Mouse (Mus musculus): ENCODE results near the gene Cidec. TPM values are rescaled to one million over a fixed set of nuclear protein-coding genes. Genes with fewer than 3 reads are reported as not detected.

The Cidec gene
- 10 to 100 TPM in 1 of 2 experiments, 1 to 10 TPM in 1; 3.7 to 14.3 TPM for total RNA-seq (2021)
- long read RNA-seq, experiment 1, transcript Cidec-201 (6 exons, 1,703 nt) = minor isoform, 8 of 26 reads
- long read RNA-seq, experiment 1, transcript Cidec-202 (6 exons, 1,720 nt) = major isoform, 15 of 26 reads
- long read RNA-seq, experiment 1, partial matches to known transcripts = 1 of 26 reads
- long read RNA-seq, experiment 1, other reads (novel, unspliced or antisense) = 2 of 26 reads
- long read RNA-seq, experiment 2, transcript Cidec-202 (6 exons, 1,720 nt) = major isoform, 6 of 11 reads
- long read RNA-seq, experiment 2, partial matches to known transcripts = 1 of 11 reads
- long read RNA-seq, experiment 2, other reads (novel, unspliced or antisense) = 2 of 11 reads

DNA sequence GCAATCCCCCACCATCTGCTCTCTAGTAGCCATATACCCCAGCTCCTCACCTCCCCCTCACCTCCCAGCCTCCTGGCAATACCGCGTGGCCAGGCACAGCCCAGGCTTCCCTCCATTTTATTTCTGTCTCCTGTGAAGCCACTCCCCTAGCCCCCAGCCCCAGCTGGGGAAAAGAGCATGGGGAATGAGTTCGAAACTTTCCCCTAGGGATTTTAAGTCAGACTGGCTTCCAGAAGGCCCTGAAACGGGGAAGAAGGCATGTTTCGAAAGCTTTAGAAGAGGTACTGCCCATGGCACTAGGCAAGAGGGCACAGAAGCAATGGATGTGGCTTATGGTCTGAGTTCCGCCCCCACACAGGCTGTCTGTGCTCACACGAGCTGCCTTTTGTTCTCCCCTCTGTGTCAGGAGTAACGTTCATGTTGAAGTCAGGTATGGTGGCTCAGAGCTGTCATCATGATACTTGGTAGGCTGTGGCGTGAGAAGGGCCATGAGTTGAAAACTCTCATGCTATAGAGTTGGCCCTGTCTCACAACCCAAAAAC lies at the start of gene Cidec:
Gene Cidec (minus strand): TSS at position 97 of the 542 bp plus-strand sequence.
- no peak for DNase-seq
- intact Hi-C loops (cut with DNase I) = no loop called here

DNA sequence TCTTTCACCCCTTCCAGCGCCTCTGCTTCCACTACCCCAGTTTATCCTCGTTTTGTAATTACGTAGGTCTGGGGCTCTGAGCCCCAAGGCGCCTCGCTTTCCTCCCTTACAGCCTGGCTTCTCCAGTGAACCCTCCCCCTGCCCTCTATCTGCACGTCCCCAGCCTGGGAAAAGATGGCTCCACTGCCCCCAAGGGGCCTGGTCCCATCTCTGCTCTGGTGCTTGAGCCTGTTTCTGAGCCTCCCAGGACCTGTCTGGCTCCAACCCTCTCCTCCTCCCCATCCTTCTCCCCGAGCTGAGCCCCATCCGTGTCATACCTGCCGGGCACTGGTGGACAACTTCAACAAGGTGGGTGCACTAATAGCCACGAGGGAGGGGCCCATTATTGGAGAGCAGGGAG lies 48.2 kb upstream of the Cidec start:
- intact Hi-C loops (cut with DNase I) = no loop called here
- DNase-seq = no peak

DNA sequence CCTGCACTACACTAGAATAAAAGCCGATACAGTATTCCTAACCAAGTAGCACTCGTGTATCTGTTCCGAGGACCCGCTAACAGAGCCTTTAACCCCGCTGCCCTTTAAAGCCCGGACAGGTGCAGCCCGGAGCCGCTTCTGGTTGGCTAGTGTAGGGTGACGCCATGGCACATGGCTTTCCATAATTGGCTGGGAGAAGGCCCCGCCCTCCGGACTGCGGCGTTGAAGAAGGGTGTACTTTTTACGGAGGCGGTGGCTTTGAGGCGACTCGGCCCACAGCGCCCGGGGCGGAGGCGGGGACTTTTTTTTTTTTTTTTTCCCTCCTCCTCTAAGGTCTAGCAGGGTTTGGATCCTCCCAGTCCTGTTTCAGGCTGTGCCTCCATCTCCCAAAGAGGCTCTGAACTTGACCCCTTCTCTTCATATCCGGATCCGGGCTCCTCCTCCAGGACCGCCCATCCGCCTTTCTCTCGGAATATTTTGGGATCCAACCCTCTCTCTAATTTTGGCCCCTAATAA lies 47.6 kb upstream of the Cidec start, which contains the start of gene Creld1:
Gene Creld1 (plus strand): TSS at position 198 of the 516 bp plus-strand sequence.
- DNase-seq = peak; percentile 82 to 94
- intact Hi-C loops (cut with DNase I) = no loop called here

DNA sequence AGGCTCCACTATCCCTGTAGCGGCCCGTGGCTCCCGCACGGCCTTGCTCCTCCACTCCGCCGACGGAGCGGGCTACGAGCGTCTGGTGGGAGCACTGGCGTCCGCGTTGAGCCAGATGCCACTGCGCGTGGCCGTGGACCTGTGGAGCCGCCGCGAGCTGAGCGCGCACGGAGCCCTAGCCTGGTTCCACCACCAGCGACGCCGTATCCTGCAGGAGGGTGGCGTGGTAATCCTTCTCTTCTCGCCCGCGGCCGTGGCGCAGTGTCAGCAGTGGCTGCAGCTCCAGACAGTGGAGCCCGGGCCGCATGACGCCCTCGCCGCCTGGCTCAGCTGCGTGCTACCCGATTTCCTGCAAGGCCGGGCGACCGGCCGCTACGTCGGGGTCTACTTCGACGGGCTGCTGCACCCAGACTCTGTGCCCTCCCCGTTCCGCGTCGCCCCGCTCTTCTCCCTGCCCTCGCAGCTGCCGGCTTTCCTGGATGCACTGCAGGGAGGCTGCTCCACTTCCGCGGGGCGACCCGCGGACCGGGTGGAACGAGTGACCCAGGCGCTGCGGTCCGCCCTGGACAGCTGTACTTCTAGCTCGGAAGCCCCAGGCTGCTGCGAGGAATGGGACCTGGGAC lies 47.0 kb upstream of the Cidec start:
- peak in 1 of 2 experiments; percentile 51 for DNase-seq
- intact Hi-C loops (cut with DNase I) = no loop called here

DNA sequence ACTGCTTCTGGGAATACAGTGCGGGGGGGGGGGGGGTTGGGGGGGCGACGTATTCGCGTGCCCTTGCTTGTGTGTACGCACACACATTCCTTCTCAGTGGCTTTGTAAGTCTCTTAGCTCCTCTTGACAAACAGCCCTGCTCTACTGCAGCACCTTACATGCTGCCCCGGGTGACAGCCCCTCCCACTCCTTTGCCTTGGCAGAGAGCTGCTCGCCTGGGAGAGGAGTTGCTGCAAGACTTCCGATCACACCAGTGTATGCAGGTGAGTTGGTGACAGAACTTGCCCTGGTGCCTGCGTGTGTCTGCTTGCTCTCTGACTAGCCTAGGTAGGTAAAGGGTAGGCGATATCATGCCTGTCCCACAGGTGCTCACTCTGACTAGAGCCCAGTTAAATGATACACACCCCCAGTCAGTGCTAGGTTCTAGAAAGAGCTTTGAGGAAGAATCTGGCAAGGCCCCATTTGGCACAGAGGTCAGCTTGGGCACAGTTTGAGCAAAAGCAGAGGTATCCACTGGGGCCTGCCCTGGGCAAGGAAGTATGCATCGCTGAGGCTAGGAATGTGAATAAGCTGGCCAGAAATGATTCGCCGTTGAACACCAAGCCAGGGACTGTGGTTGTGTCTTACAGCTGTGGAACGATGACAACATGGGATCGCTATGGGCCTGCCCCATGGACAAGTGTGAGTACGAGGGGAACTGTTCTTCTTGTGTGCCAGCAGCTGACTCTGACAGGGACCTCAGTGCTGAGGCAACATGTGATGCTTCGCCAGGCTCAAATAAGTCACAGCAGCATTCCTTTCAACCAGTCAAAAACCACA lies 45.2 kb upstream of the Cidec start:
- intact Hi-C loops (cut with DNase I) = no loop called here

DNA sequence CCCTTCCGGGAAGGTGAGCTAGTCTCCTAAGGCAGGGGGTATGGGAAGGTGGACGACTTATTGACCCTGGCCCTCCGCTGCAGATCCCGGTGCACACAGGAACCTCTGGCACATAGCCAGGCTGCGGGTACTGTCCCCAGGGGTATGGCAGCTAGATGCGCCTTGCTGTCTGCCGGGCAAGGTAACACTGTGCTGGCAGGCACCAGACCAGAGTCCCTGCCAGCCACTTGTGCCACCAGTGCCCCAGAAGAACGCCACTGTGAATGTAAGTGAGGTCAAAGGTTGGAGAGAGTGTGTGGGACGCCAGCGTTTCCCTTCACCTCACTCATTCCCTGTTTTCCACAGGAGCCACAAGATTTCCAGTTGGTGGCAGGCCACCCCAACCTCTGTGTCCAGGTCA lies 43.3 kb upstream of the Cidec start:
- DNase-seq = no peak
- intact Hi-C loops (cut with DNase I) = no loop called here

More for the DNA sequence above, 45.2 kb upstream of the Cidec start:
- no peak for DNase-seq

DNA sequence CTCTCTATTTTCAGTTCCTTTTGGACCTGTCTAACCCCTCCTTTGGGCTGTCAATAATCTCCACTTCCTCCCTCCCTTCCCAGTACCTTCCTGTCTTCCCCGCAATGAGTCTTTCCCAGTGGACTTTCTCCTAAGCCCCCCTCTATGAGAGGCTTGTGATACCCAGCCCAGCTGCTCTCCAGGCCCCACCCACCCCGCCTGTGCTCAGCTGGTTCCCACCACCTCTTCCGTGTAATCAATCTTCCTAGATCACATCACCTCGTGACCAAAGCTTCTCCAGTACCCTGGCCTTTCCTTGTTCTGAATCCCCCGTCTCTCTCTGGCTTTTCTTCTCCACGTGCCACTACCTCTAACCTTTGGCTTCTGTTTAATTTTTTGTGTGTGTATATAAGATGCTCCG lies 41.8 kb upstream of the Cidec start:
- DNase-seq = no peak
- intact Hi-C loops (cut with DNase I) = no loop called here

DNA sequence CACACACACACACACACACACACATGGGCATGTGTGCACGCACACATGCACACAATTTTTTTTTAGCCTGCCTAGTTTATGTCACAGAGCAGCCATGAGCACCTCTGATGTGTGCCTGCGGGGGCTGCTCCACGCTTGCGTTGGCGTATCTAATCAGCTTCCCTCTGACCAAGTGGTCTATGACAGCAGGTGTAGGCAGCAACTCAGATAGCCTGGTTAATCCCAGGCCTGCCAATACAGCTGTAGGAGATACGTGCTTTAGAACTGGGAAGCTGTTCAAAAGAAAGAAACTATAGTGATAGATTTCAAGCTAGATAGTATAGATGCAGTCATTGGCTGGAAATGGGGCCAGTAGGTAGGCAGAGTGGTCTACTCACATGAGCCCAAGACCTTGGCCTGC lies 38.2 kb upstream of the Cidec start:
- intact Hi-C loops (cut with DNase I) = no loop called here
- DNase-seq = no peak

DNA sequence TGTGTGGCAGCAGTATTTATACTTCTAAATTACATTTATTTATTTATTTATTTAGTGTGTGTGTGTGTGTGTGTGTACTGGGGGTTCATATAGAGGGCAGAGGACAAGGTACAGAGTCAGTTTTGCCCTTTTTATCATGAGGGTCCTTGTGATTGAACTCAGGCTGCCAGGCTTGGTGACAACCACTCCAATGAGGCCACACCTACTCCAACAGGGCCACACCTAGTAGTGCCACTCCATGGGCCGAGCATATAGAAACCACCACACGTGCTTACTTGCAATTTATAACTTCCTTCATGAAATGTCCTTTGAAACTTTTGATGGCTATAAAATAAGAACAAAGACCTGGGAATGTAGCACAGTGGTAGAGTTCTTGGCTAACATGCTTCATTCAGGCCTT lies 37.7 kb upstream of the Cidec start:
- intact Hi-C loops (cut with DNase I) = no loop called here
- DNase-seq = no peak

DNA sequence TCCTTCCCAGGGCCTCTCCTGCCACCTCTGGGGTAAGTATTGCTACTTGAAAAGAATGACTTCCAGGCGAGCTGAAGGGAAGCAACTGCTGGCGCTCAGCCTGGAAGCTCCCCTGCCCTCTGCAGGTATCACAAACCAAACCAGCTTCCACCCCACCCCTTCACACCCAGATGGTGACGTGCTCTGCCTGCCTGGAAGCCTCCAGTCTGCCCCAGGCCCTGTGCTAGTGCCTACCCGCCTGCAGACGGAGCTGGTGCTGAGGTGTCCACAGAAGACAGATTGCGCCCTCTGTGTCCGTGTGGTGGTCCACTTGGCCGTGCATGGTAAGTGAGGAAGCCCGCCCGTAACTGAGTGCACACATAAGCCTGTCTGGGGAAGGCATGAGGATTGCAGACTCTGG lies 36.5 kb upstream of the Cidec start:
- intact Hi-C loops (cut with DNase I) = no loop called here
- DNase-seq = no peak

DNA sequence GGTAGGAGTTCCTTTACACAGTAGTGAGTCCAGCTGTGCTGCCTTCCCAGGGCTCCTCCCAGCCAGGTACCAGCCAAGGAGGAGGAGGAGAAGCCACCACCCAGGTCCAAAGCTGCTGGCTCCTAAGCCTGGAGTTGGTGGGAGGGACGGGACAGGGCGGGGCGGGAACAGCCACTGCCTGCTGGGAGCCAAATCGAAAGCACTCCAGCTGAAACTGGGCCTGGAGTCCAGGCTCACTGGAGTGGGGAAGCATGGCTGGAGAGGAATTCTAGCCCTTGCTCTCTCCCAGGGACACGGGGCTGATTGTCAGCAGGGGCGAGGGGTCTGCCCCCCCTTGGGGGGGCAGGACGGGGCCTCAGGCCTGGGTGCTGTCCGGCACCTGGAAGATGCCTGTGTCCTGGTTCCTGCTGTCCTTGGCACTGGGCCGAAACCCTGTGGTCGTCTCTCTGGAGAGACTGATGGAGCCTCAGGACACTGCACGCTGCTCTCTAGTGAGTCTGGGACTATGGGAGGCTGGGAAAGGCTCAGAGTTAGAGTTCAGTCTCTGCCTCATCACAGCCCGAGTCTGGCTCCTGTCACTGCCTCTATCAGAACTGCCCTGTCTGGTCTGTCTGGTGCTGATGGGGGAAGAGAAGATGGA lies 35.9 kb upstream of the Cidec start, which contains the start of gene Il17rc:
Gene Il17rc (plus strand): TSS at position 131 of the 640 bp plus-strand sequence.
- intact Hi-C loops (cut with DNase I) = no loop called here
- DNase-seq = peak; percentile 63 to 66

DNA sequence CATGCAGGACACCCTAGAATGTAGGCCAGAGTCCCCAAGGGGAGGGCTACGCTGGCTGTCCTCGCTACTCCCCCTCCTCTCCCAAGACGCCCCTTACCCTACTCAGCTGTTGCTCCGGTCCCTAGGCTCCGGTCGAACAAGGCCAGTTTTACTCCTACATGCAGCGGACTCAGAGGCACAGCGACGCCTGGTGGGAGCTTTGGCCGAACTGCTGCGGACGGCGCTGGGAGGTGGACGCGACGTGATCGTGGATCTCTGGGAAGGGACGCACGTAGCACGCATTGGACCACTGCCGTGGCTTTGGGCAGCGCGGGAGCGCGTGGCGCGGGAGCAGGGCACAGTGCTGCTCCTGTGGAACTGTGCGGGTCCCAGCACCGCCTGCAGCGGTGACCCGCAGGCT lies 33.9 kb upstream of the Cidec start:
- intact Hi-C loops (cut with DNase I) = loop anchor here (2.0 to 10.0 kb wide), 2 partner anchors 29 to 295 kb away; no protein-coding TSS in a partner anchor
- peak; percentile 73 to 78 for DNase-seq

DNA sequence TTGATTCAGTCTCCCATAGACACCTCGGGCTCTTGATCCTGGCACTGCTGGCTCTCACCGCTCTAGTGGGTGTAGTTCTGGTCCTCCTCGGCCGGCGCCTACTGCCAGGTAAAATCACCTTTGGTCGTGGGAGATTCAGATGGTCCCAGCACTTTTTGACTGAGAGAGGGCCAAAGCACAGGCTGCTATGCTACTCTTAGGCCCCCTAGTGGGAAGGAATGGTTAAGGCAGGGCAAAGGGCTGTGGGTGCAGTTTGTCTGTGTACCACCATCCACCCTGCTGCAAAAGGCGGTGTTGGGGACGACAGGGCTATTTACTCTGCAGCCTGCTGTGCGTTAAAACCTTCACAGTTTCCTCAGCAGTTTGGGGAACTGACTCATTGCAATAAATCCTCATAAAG lies 33.5 kb upstream of the Cidec start:
- peak; percentile 55 to 63 for DNase-seq
- intact Hi-C loops (cut with DNase I) = loop anchor here (2.0 to 10.0 kb wide), 2 partner anchors 28 to 294 kb away; no protein-coding TSS in a partner anchor

DNA sequence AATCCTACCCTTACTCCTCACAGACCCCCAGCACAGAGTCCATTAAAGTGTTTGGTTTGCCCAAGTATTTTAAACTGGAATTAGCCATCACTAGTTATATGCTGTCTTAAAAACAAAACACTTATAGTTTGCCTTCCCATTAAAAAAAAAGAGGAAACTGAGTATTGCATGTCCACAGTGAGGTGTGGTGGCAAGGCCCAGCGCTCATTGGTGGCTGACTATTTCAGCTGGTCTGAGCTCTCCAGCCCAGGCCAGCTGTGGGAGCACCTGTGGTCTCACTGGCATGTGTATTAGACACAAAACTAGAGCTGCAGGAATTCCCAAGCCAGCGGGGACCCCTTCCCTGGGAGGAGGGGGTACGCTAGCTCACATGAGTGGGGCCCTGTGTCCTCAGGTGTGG lies 33.0 kb upstream of the Cidec start:
- intact Hi-C loops (cut with DNase I) = loop anchor here (2.0 to 10.0 kb wide), 2 partner anchors 28 to 294 kb away; no protein-coding TSS in a partner anchor

DNA sequence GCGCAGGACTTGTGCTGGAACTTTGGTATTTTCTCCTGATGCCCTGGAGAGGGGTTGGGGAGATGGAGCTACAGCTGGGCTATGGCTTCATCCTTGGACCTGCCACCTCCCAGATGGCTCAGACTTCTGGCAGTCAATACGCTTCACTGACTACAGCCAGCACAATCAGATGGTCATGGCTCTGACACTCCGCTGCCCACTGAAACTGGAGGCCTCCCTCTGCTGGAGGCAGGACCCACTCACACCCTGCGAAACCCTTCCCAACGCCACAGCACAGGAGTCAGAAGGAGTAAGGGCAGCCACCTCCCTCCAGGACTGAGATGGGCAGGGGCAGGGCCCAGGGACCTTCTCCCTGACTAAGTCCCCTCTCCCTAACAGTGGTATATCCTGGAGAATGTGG lies 30.0 kb upstream of the Cidec start:
- intact Hi-C loops (cut with DNase I) = loop anchor here (10.0 kb wide), 1 partner anchor 291 kb away; no protein-coding TSS in a partner anchor

More for the DNA sequence above, 33.0 kb upstream of the Cidec start:
- DNase-seq = no peak

DNA sequence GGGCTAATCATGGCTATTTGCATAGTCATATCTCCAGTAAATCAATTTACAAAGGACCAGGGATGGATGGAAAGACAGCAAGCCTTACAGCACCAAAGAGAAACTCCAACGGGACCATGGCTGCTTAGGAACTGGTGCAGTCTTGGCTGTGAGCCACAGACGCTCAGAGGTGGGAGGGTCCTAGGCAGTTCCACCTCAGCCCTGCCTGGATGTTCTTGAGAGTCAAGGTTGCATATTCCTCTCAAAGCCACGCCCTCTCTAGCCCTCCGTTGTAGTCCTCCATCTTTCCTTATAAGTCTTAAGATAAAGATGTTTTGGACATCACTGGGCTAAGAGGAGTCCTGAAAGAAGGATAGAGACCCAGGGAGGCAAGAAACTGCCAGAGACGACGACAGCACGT lies 28.5 kb upstream of the Cidec start:
- intact Hi-C loops (cut with DNase I) = loop anchor here (10.0 kb wide), 1 partner anchor 289 kb away; no protein-coding TSS in a partner anchor
- DNase-seq = no peak

More for the DNA sequence above, 30.0 kb upstream of the Cidec start:
- DNase-seq = no peak

DNA sequence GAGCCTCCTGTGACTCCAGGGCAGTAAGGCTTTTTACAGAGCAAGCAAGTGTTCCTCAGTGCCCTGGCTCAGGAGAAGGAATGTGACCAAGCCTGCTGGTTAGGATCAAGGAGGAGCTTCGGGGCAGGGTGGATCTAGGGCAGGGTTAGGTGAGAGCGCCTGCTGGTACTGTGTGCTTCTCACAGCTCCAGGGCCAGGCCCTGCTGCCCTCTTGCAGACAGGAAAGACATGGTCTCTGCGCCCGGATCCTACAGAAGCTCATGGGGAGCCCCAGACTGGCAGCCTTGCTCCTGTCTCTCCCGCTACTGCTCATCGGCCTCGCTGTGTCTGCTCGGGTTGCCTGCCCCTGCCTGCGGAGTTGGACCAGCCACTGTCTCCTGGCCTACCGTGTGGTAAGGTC lies 23.1 kb upstream of the Cidec start:
- intact Hi-C loops (cut with DNase I) = no loop called here
- no peak for DNase-seq

DNA sequence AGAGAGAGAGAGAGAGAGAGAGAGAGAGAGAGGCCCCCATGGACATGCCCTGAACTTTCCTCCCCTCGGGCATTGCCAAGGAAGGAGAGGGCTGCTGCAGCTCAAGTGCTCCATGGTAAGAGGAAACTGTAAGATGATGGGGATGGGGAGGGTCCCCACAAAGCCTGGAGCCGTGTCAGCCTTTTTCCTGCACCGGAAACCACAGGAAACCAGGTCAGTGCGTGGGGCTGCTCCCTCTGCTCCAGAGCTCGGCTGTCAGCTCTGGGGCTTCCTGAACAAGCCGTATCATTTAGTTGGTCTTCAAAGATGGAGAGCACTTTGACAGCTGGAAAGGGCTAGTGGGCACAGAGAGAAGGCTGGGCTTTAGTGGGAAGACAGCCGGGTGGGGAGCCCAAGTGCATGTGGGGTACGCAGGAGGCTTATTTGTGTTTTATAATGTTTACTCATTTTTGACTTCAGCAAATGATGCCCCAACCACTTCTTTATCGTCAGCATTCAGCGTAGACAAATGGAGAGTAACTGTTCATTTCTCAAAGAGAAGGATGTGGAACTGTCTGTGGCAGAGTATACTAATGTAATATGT lies 22.5 kb upstream of the Cidec start, which contains the start of gene Il17re:
Gene Il17re (plus strand): TSS at position 533 of the 583 bp plus-strand sequence.
- intact Hi-C loops (cut with DNase I) = no loop called here
- no peak for DNase-seq

DNA sequence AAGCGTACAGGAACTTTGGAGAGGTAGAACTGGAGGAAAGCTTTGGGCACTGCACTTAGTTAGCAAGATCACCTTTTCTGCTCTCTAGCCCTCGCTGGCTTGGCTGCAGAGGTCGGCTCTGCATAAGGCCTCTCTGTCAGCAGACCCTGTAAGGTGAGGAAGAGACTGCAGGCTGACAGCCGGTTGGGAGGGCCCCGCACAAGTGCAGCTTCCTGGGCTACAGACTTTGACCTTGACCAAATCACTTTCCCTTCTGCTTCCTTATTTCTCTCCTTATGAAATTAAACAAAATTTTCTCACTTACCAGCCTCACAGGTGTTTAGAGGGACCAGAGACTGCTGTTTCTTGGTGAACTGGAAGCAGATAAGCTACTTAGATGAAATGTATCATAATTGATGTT lies 19.4 kb upstream of the Cidec start:
- no peak for DNase-seq
- intact Hi-C loops (cut with DNase I) = no loop called here
